Mouse (Mus musculus): ENCODE measurements around the gene Klhdc2. TPM values are rescaled to one million over a fixed set of nuclear protein-coding genes. Genes with fewer than 3 reads are reported as not detected.

Klhdc2 gene
- total RNA-seq, 1 experiment, result 40.7 TPM

DNA sequence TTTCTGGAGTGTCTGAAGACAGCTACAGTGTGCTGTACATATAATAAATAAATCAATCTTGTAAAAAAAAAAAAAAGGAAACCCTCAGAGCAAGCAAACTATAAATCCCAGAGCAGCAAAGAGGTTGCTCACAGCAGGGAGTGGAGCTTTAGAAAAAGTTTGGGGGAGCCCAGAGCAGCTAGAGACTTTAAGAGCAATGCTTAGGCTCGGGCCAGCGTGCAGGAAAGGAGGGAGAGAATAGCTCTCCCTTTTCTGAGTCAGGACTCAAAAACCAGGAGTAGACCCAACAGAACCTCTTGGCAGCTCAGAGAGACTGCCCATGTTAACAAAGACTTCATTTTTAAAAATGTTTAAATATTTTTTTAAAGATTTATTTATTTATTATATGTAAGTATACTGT is 27.5 kb upstream of the Klhdc2 start:
- Histone ChIP-seq H3K9ac (ENCODE audit: insufficient read depth, low read depth, low read length, poor library complexity, severe bottlenecking) (no peak overlapping the region), H3K4me1 (ENCODE audit: control insufficient read depth in 2 of 2, insufficient read depth in 2 of 2, low read length in 2 of 2, poor library complexity in 1 of 2) (peaks cover 0 to 2% of the 10 kb centered on the region in 2 experiments; a peak in 1 of 4 replicates), H3K27ac (ENCODE audit: insufficient read depth, low read depth, low read length, poor library complexity, severe bottlenecking) (no peak overlapping the region), H3K36me3 (ENCODE audit: control insufficient read depth, insufficient read depth, low read length, poor library complexity, severe bottlenecking) (no peaks in the 10 kb centered on the region), H3K9me3 (ENCODE audit: control insufficient read depth, insufficient read depth, low read depth, low read length) (no peaks in the 10 kb centered on the region), H3K4me3 (ENCODE audit: insufficient read depth in 1 of 2, low read depth in 1 of 2, low read length in 2 of 2, poor library complexity in 1 of 2, severe bottlenecking in 1 of 2) (no peak overlapping the region)
- DNase-seq (ENCODE audit: low read depth, low spot score), result no peak
- in situ Hi-C loops (cut with MboI; ENCODE audit: low sequenced_read_pairs in 2 of 2, unreplicated experiment in 2 of 2), result no loop called here
- TF ChIP-seq CHD2 (IDR thresholded peaks at IDR 0.05; ENCODE audit: low read depth, low read length) (no peak), ZC3H11A (IDR thresholded peaks at IDR 0.05; ENCODE audit: borderline replicate concordance, low read depth, low read length) (no peak), HCFC1 (IDR thresholded peaks at IDR 0.05; ENCODE audit: borderline replicate concordance, insufficient read depth, low read length) (no peak), ZNF384 (IDR thresholded peaks at IDR 0.05; ENCODE audit: low read depth, low read length) (no peak), MAFK (IDR thresholded peaks at IDR 0.05; ENCODE audit: insufficient read depth, low read depth, low read length) (no peak)

DNA sequence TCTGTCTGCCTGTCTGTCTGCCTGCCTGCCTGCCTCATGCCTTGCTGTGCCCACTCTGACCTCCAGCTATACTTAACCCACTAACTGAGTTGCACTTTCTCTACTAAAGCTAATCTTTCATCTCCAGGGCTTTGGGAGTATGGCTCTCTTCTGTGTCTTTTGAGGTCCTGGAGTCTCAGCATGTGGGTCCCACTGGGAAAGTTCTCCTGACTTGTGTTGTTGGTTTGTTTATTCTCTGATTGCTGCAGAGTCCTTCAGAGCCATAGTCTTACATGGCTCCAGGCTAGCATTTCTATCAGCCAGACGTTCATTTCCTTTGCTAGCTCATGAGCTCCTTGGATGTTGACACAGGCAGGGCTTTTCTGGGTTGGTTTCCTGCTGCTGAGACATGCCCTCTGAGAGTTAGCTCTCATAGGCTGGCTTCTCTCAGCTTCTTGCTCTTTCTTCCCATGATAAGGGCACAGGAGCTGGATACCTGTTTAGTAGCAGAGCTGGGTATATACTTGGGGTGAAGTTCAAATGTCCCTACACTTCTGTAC is 16.5 kb upstream of the Klhdc2 start:
- Histone ChIP-seq H3K4me1 (ENCODE audit: control insufficient read depth in 2 of 2, insufficient read depth in 2 of 2, low read length in 2 of 2, poor library complexity in 1 of 2) (no peaks in the 10 kb centered on the region), H3K4me3 (ENCODE audit: insufficient read depth in 1 of 2, low read depth in 1 of 2, low read length in 2 of 2, poor library complexity in 1 of 2, severe bottlenecking in 1 of 2) (no peak overlapping the region), H3K9me3 (ENCODE audit: control insufficient read depth, insufficient read depth, low read depth, low read length) (no peaks in the 10 kb centered on the region), H3K9ac (ENCODE audit: insufficient read depth, low read depth, low read length, poor library complexity, severe bottlenecking) (no peak overlapping the region), H3K36me3 (ENCODE audit: control insufficient read depth, insufficient read depth, low read length, poor library complexity, severe bottlenecking) (no peaks in the 10 kb centered on the region), H3K27ac (ENCODE audit: insufficient read depth, low read depth, low read length, poor library complexity, severe bottlenecking) (no peak overlapping the region)
- no peak for DNase-seq (ENCODE audit: low read depth, low spot score)
- no peak for TF ChIP-seq CHD2 (IDR thresholded peaks at IDR 0.05; ENCODE audit: low read depth, low read length)
- TF ChIP-seq MAFK (IDR thresholded peaks at IDR 0.05; ENCODE audit: insufficient read depth, low read depth, low read length), result no peak
- no peak for TF ChIP-seq HCFC1 (IDR thresholded peaks at IDR 0.05; ENCODE audit: borderline replicate concordance, insufficient read depth, low read length)
- no peak for TF ChIP-seq ZNF384 (IDR thresholded peaks at IDR 0.05; ENCODE audit: low read depth, low read length)
- TF ChIP-seq ZC3H11A (IDR thresholded peaks at IDR 0.05; ENCODE audit: borderline replicate concordance, low read depth, low read length), result no peak
- in situ Hi-C loops (cut with MboI; ENCODE audit: low sequenced_read_pairs in 2 of 2, unreplicated experiment in 2 of 2), result no loop called here

DNA sequence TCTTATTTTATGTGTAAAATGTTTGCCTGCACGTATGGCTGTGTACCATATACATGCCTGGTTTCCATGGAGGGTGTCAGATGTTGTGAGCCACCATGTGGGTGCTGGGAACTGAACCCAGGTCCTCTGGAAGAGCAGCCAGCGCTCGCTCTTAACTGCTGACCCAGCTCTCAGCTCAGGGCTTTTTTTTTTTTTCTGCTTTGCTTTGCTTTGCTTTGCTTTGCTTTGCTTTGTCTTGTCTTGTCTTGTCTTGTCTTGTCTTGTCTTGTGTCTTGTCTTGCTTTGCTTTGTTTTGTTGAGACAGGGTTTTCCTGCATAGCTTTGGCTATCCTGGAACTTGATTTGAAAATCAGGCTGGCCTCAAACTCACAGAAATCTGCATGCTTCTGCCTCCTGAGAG is 15.6 kb upstream of the Klhdc2 start:
- Histone ChIP-seq H3K27ac (ENCODE audit: insufficient read depth, low read depth, low read length, poor library complexity, severe bottlenecking) (no peak overlapping the region), H3K4me3 (ENCODE audit: insufficient read depth in 1 of 2, low read depth in 1 of 2, low read length in 2 of 2, poor library complexity in 1 of 2, severe bottlenecking in 1 of 2) (no peak overlapping the region), H3K9ac (ENCODE audit: insufficient read depth, low read depth, low read length, poor library complexity, severe bottlenecking) (no peak overlapping the region), H3K36me3 (ENCODE audit: control insufficient read depth, insufficient read depth, low read length, poor library complexity, severe bottlenecking) (no peaks in the 10 kb centered on the region), H3K4me1 (ENCODE audit: control insufficient read depth in 2 of 2, insufficient read depth in 2 of 2, low read length in 2 of 2, poor library complexity in 1 of 2) (no peaks in the 10 kb centered on the region), H3K9me3 (ENCODE audit: control insufficient read depth, insufficient read depth, low read depth, low read length) (no peaks in the 10 kb centered on the region)
- no peak for DNase-seq (ENCODE audit: low read depth, low spot score)
- in situ Hi-C loops (cut with MboI; ENCODE audit: low sequenced_read_pairs in 2 of 2, unreplicated experiment in 2 of 2), result no loop called here
- no peak for TF ChIP-seq HCFC1 (IDR thresholded peaks at IDR 0.05; ENCODE audit: borderline replicate concordance, insufficient read depth, low read length)
- peak; percentile 94 for TF ChIP-seq ZNF384 (IDR thresholded peaks at IDR 0.05; ENCODE audit: low read depth, low read length)

GRCm38 (mm10) chr12:69283146-69283545 is 13.3 kb upstream of the Klhdc2 start:
- TF ChIP-seq HCFC1 (IDR thresholded peaks at IDR 0.05; ENCODE audit: borderline replicate concordance, insufficient read depth, low read length) (no peak), CHD2 (IDR thresholded peaks at IDR 0.05; ENCODE audit: low read depth, low read length) (no peak), ZC3H11A (IDR thresholded peaks at IDR 0.05; ENCODE audit: borderline replicate concordance, low read depth, low read length) (no peak), ZNF384 (IDR thresholded peaks at IDR 0.05; ENCODE audit: low read depth, low read length) (no peak), MAFK (IDR thresholded peaks at IDR 0.05; ENCODE audit: insufficient read depth, low read depth, low read length) (no peak)
- H3K9me3 ChIP-seq (ENCODE audit: control insufficient read depth, insufficient read depth, low read depth, low read length), result no peaks in the 10 kb centered on the region
- H3K4me3 ChIP-seq (ENCODE audit: insufficient read depth in 1 of 2, low read depth in 1 of 2, low read length in 2 of 2, poor library complexity in 1 of 2, severe bottlenecking in 1 of 2), result no peak overlapping the region
- no peak for DNase-seq (ENCODE audit: low read depth, low spot score)
- in situ Hi-C loops (cut with MboI; ENCODE audit: low sequenced_read_pairs in 2 of 2, unreplicated experiment in 2 of 2), result no loop called here
- H3K27ac ChIP-seq (ENCODE audit: insufficient read depth, low read depth, low read length, poor library complexity, severe bottlenecking), result no peak overlapping the region
- no peaks in the 10 kb centered on the region for H3K4me1 ChIP-seq (ENCODE audit: control insufficient read depth in 2 of 2, insufficient read depth in 2 of 2, low read length in 2 of 2, poor library complexity in 1 of 2)
- no peak overlapping the region for H3K9ac ChIP-seq (ENCODE audit: insufficient read depth, low read depth, low read length, poor library complexity, severe bottlenecking)
- no peaks in the 10 kb centered on the region for H3K36me3 ChIP-seq (ENCODE audit: control insufficient read depth, insufficient read depth, low read length, poor library complexity, severe bottlenecking)

GRCm38 (mm10) chr12:69287535-69287934 is 8.9 kb upstream of the Klhdc2 start:
- no peaks in the 10 kb centered on the region for H3K4me1 ChIP-seq (ENCODE audit: control insufficient read depth in 2 of 2, insufficient read depth in 2 of 2, low read length in 2 of 2, poor library complexity in 1 of 2)
- DNase-seq (ENCODE audit: low read depth, low spot score), result no peak
- in situ Hi-C loops (cut with MboI; ENCODE audit: low sequenced_read_pairs in 2 of 2, unreplicated experiment in 2 of 2), result no loop called here
- H3K36me3 ChIP-seq (ENCODE audit: control insufficient read depth, insufficient read depth, low read length, poor library complexity, severe bottlenecking), result no peaks in the 10 kb centered on the region
- no peak overlapping the region for H3K9ac ChIP-seq (ENCODE audit: insufficient read depth, low read depth, low read length, poor library complexity, severe bottlenecking)
- no peak overlapping the region for H3K27ac ChIP-seq (ENCODE audit: insufficient read depth, low read depth, low read length, poor library complexity, severe bottlenecking)
- H3K9me3 ChIP-seq (ENCODE audit: control insufficient read depth, insufficient read depth, low read depth, low read length), result no peaks in the 10 kb centered on the region
- no peak overlapping the region for H3K4me3 ChIP-seq (ENCODE audit: insufficient read depth in 1 of 2, low read depth in 1 of 2, low read length in 2 of 2, poor library complexity in 1 of 2, severe bottlenecking in 1 of 2)
- TF ChIP-seq CHD2 (IDR thresholded peaks at IDR 0.05; ENCODE audit: low read depth, low read length) (no peak), ZNF384 (IDR thresholded peaks at IDR 0.05; ENCODE audit: low read depth, low read length) (no peak), ZC3H11A (IDR thresholded peaks at IDR 0.05; ENCODE audit: borderline replicate concordance, low read depth, low read length) (no peak), HCFC1 (IDR thresholded peaks at IDR 0.05; ENCODE audit: borderline replicate concordance, insufficient read depth, low read length) (no peak), MAFK (IDR thresholded peaks at IDR 0.05; ENCODE audit: insufficient read depth, low read depth, low read length) (no peak)

Measured in ES-E14 (cell line).